Mouse (Mus musculus) ES-Bruce4 (cell line): ENCODE data around the gene Tm9sf4. TPM values are rescaled to one million over a fixed set of nuclear protein-coding genes. Genes with fewer than 3 reads are reported as not detected.

Source experiments
- H3K27ac ChIP-seq: 2 replicates; pipeline ENCODE4 v1.5.1; 2012; ENCODE audit warnings: low read length, inconsistent platforms; ENCODE audit not compliant: insufficient read depth
- H3K27me3 ChIP-seq: 2 replicates; pipeline ENCODE4 v1.6.1; 2012; ENCODE audit warnings: mild to moderate bottlenecking, low read length, inconsistent platforms; ENCODE audit not compliant: control insufficient read depth, poor library complexity, insufficient read depth, severe bottlenecking
- H3K36me3 ChIP-seq: 2 replicates; pipeline ENCODE4 v1.6.1; 2012; ENCODE audit warnings: inconsistent platforms, mild to moderate bottlenecking, low read length, moderate library complexity; ENCODE audit not compliant: control insufficient read depth, poor library complexity, insufficient read depth, severe bottlenecking
- H3K4me1 ChIP-seq: one replicate; pipeline ENCODE4 v1.8.1; 2011; ENCODE audit warnings: low read length; ENCODE audit not compliant: control insufficient read depth, insufficient read depth
- H3K4me3 ChIP-seq: 2 replicates; pipeline ENCODE4 v1.5.1; 2011; ENCODE audit warnings: low read depth, mild to moderate bottlenecking, low read length
- H3K9ac ChIP-seq: 2 replicates; pipeline ENCODE4 v1.6.1; 2012; ENCODE audit warnings: low read depth, mild to moderate bottlenecking, inconsistent platforms; ENCODE audit not compliant: poor library complexity, severe bottlenecking
- H3K9me3 ChIP-seq: replicated peaks from 2 replicates; pipeline ENCODE4 v1.6.1; 2012; ENCODE audit warnings: mild to moderate bottlenecking, low read length, inconsistent platforms; ENCODE audit not compliant: control insufficient read depth, poor library complexity, insufficient read depth, severe bottlenecking
- CTCF ChIP-seq: IDR thresholded peaks from one replicate; pipeline ENCODE4 v1.8.1; 2011; ENCODE audit warnings: low read depth, low read length
- EP300 ChIP-seq: IDR thresholded peaks from 2 replicates; pipeline ENCODE4 v1.6.1; 2011; ENCODE audit warnings: low read depth, low read length; ENCODE audit not compliant: insufficient read depth
- POLR2A ChIP-seq: IDR thresholded peaks from one replicate; pipeline ENCODE4 v1.8.1; 2011; ENCODE audit warnings: low read length; ENCODE audit not compliant: insufficient read depth
- polyA plus RNA-seq: library from polyadenylated mRNA; stranded (reverse); fragments of >200 nt; gene quantifications from 2 replicates; pipeline ENCODE4 v1.2.4, GENCODE M21; 2011; ENCODE audit warnings: low read depth; ENCODE audit not compliant: missing spikeins, insufficient read depth, insufficient read length

Tm9sf4 gene
- polyA plus RNA-seq, 1 experiment = 83.2 TPM

GRCm38 (mm10) chr2:153121821-153122615 is 39.1 kb upstream of the Tm9sf4 start:
- TF ChIP-seq CTCF (no peak), EP300 (no peak), POLR2A (no peak)
- H3K4me1 ChIP-seq = no peaks in the 10 kb centered on the region
- H3K36me3 ChIP-seq = no peaks in the 10 kb centered on the region

GRCm38 (mm10) chr2:153122701-153123100 is 38.4 kb upstream of the Tm9sf4 start:
- Histone ChIP-seq H3K9ac (no peak overlapping the region), H3K9me3 (no peaks in the 10 kb centered on the region), H3K36me3 (no peaks in the 10 kb centered on the region), H3K4me1 (no peaks in the 10 kb centered on the region), H3K27me3 (no peaks in the 10 kb centered on the region), H3K4me3 (no peak overlapping the region), H3K27ac (no peak overlapping the region)
- no peak for TF ChIP-seq POLR2A
- no peak for TF ChIP-seq CTCF
- TF ChIP-seq EP300 = no peak

More at GRCm38 (mm10) chr2:153121821-153122615, 39.1 kb upstream of the Tm9sf4 start:
- Histone ChIP-seq H3K9me3 (no peaks in the 10 kb centered on the region), H3K27ac (no peak overlapping the region), H3K9ac (no peak overlapping the region), H3K27me3 (no peaks in the 10 kb centered on the region), H3K4me3 (no peak overlapping the region)

DNA sequence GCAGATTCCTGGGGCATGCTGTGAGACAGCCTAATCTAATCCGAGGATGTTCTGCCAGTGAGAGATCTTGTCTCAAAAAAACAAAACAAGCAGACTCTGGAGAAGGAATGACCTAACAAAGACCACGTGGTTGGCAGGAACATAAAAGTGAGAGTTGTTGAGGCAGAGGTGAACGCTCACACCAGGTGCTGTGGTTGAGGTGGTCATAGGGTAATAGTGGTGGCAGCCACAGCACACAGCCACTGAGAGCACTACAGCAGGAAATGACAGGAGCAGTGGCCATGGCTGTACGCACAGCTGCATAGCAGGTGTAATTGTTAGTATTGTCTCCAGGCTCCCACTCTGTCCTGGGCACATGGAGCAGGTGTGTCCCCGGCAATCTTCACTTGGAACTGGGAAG is 35.2 kb upstream of the Tm9sf4 start:
- no peaks in the 10 kb centered on the region for H3K9me3 ChIP-seq
- no peak overlapping the region for H3K27ac ChIP-seq
- no peaks in the 10 kb centered on the region for H3K4me1 ChIP-seq
- no peaks in the 10 kb centered on the region for H3K27me3 ChIP-seq
- H3K36me3 ChIP-seq = no peaks in the 10 kb centered on the region
- no peak overlapping the region for H3K4me3 ChIP-seq
- no peak overlapping the region for H3K9ac ChIP-seq
- TF ChIP-seq POLR2A (no peak), EP300 (no peak), CTCF (no peak)

- H3K9me3 ChIP-seq = no peaks in the 10 kb centered on the region
- H3K27ac ChIP-seq = no peak overlapping the region
- no peak overlapping the region for H3K9ac ChIP-seq
- H3K4me3 ChIP-seq = no peak overlapping the region
- no peaks in the 10 kb centered on the region for H3K4me1 ChIP-seq
- H3K36me3 ChIP-seq = no peaks in the 10 kb centered on the region
- TF ChIP-seq POLR2A (no peak), EP300 (no peak), CTCF (peak; percentile 88)
- H3K27me3 ChIP-seq = no peaks in the 10 kb centered on the region
Observed at GRCm38 (mm10) chr2:153131019-153131418, 30.1 kb upstream of the Tm9sf4 start.

GRCm38 (mm10) chr2:153134237-153134636 is 26.9 kb upstream of the Tm9sf4 start:
- Histone ChIP-seq H3K27ac (no peak overlapping the region), H3K4me1 (no peaks in the 10 kb centered on the region), H3K36me3 (no peaks in the 10 kb centered on the region), H3K27me3 (no peaks in the 10 kb centered on the region), H3K9ac (no peak overlapping the region), H3K9me3 (no peaks in the 10 kb centered on the region), H3K4me3 (no peak overlapping the region)
- TF ChIP-seq EP300 (no peak), CTCF (no peak), POLR2A (no peak)

GRCm38 (mm10) chr2:153136211-153136610 is 24.9 kb upstream of the Tm9sf4 start:
- Histone ChIP-seq H3K36me3 (no peaks in the 10 kb centered on the region), H3K27me3 (no peaks in the 10 kb centered on the region), H3K4me3 (no peak overlapping the region), H3K4me1 (no peaks in the 10 kb centered on the region), H3K27ac (no peak overlapping the region), H3K9me3 (no peaks in the 10 kb centered on the region), H3K9ac (no peak overlapping the region)
- no peak for TF ChIP-seq EP300
- TF ChIP-seq CTCF = no peak
- no peak for TF ChIP-seq POLR2A
